8 mouse cellular contexts compared by ENCODE assay signal in the genomic region with DNA sequence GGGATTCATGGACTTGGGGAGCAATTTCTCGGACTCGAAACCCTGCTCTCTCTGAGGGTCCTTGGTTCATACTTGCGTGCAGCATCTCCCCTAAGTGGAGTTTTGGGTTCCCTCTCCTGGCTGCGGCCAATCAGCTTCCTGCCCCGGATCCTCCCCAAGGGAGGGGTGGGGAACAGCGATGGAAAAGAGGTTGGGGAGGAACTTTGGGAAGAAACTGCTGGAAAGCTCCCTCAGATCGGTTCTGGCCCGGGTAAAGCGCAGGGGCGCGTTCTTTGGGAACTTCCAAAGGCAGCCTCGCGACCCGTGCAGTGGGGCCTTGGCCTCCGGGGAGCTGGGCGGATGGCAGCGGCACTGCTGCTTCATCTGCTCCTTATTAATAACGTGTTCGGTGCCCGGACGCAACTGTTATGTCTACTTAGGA. TPM values are rescaled to one million over a fixed set of nuclear protein-coding genes. Genes with fewer than 3 reads are reported as not detected.
A peak's percentile ranks its signal among the peaks of the same experiment; 100 is the strongest.
DNase-seq lines count a peak whose midpoint lies in the region; ATAC-seq and TF ChIP-seq lines count a peak whose summit lies in the region.

No protein-coding gene starts in this region.

- peak overlapping the region; percentile 61 for H3K4me3 ChIP-seq in forebrain, embryonic 14.5 days (ENCODE audit: low read depth, low read length)
- peak overlapping the region; percentile 74 for H3K4me3 ChIP-seq in hindbrain, embryonic 11.5 days (ENCODE audit: low read depth, low read length)
- H3K4me3 ChIP-seq in liver, embryonic 15.5 days (replicated peaks) = peak overlapping the region; percentile 61
- H3K4me3 ChIP-seq in olfactory bulb, adult 2 months (ENCODE audit: insufficient read depth, low read depth, low read length) = peak overlapping the region; percentile 75

- peak overlapping the region; percentile 83 for H3K27ac ChIP-seq in forebrain, embryonic 14.5 days (ENCODE audit: low read depth, low read length)
- peak overlapping the region; percentile 82 for H3K27ac ChIP-seq in hindbrain, embryonic 11.5 days (ENCODE audit: low read depth, low read length)
- H3K27ac ChIP-seq in liver, embryonic 15.5 days (replicated peaks) = peak overlapping the region; percentile 56
- 0 out of 2 replicates have a peak overlapping the region, but pooled peaks have one; percentile 11 for H3K27ac ChIP-seq in olfactory bulb, adult 2 months (ENCODE audit: insufficient read depth, low read depth, low read length)

- no peak for TF ChIP-seq POLR2A in olfactory bulb, adult 2 months (IDR thresholded peaks at IDR 0.05; ENCODE audit: insufficient read depth, low read depth, low read length)

- H3K4me1 ChIP-seq in forebrain, embryonic 14.5 days (ENCODE audit: control insufficient read depth, insufficient read depth, low read length) = peaks cover 22% of the 10 kb centered on the region
- H3K4me1 ChIP-seq in hindbrain, embryonic 11.5 days (replicated peaks; ENCODE audit: control insufficient read depth, insufficient read depth, low read length) = peaks cover 11% of the 10 kb centered on the region; the same call in 1 of the 2 replicates
- peaks cover 32% of the 10 kb centered on the region for H3K4me1 ChIP-seq in liver, embryonic 15.5 days (replicated peaks)
- H3K4me1 ChIP-seq in olfactory bulb, adult 2 months (ENCODE audit: control insufficient read depth, insufficient read depth, low read length) = peaks cover 23% of the 10 kb centered on the region

- ATAC-seq in forebrain, embryonic 14.5 days = peak; percentile 55
- 0 out of 2 replicates have a peak, but pooled peaks have one; percentile 17 for ATAC-seq in hindbrain, embryonic 11.5 days (ENCODE audit: low FRiP score)
- ATAC-seq in liver, embryonic 15.5 days (ENCODE audit: insufficient read depth) = no peak

- peak overlapping the region; percentile 85 for H3K9ac ChIP-seq in forebrain, embryonic 14.5 days (ENCODE audit: low read length)
- peak overlapping the region; percentile 89 for H3K9ac ChIP-seq in hindbrain, embryonic 11.5 days (ENCODE audit: low read depth, low read length)
- 0 out of 2 replicates have a peak overlapping the region, but pooled peaks have one; percentile 48 for H3K9ac ChIP-seq in liver, embryonic 15.5 days

- no peaks in the 10 kb centered on the region for H3K27me3 ChIP-seq in forebrain, embryonic 14.5 days (replicated peaks; ENCODE audit: control insufficient read depth, insufficient read depth, low read length)
- no peaks in the 10 kb centered on the region; the same call in 1 of the 2 replicates for H3K27me3 ChIP-seq in hindbrain, embryonic 11.5 days (ENCODE audit: control insufficient read depth, insufficient read depth, low read length)
- peaks cover 81% of the 10 kb centered on the region for H3K27me3 ChIP-seq in liver, embryonic 15.5 days

- intact Hi-C loops in left cerebral cortex, postnatal 4 days (cut with DNase I) = no loop called here

- WGBS in forebrain, embryonic 14.5 days = under 1% methylated on average over 21 of the region's 21 CpGs
- under 1% methylated on average over 21 of the region's 21 CpGs for WGBS in hindbrain, embryonic 11.5 days
- under 1% methylated on average over 21 of the region's 21 CpGs for WGBS in liver, embryonic 15.5 days (ENCODE audit: insufficient replicate concordance)
- WGBS in olfactory bulb, adult 2 months = under 1% methylated on average over 21 of the region's 21 CpGs

- peak overlapping the region; percentile 90 for H3K4me2 ChIP-seq in forebrain, embryonic 14.5 days (ENCODE audit: low read length)
- H3K4me2 ChIP-seq in hindbrain, embryonic 11.5 days (replicated peaks; ENCODE audit: low read depth, low read length) = peak overlapping the region; percentile 96
- peak overlapping the region; percentile 77 for H3K4me2 ChIP-seq in liver, embryonic 15.5 days

- TF ChIP-seq CTCF in olfactory bulb, adult 2 months (IDR thresholded peaks at IDR 0.05; ENCODE audit: insufficient read depth, low read depth, low read length) = no peak

- H3K36me3 ChIP-seq in forebrain, embryonic 14.5 days (ENCODE audit: control insufficient read depth, insufficient read depth, low read length) = no peaks in the 10 kb centered on the region
- H3K36me3 ChIP-seq in hindbrain, embryonic 11.5 days (ENCODE audit: control insufficient read depth, insufficient read depth, low read length) = no peaks in the 10 kb centered on the region
- no peaks in the 10 kb centered on the region for H3K36me3 ChIP-seq in liver, embryonic 15.5 days (replicated peaks)

- no peaks in the 10 kb centered on the region for H3K9me3 ChIP-seq in forebrain, embryonic 14.5 days (replicated peaks; ENCODE audit: control insufficient read depth, low read length)
- H3K9me3 ChIP-seq in hindbrain, embryonic 11.5 days (ENCODE audit: control insufficient read depth, low read length) = no peaks in the 10 kb centered on the region
- H3K9me3 ChIP-seq in liver, embryonic 15.5 days (replicated peaks) = no peaks in the 10 kb centered on the region

- DNase-seq in left cerebral cortex, postnatal 4 days = peak; percentile 40
- no peak for DNase-seq in left cerebral cortex, adult 8-10 months (ENCODE audit: low spot score in 2 of 2)
- peak; percentile 52 for DNase-seq in ZHBTc4 (ENCODE audit: low read depth, low spot score)
- peak; percentile 68 for DNase-seq in forebrain, embryonic 14.5 days (ENCODE audit: low spot score)
- no peak for DNase-seq in hindbrain, embryonic 11.5 days (ENCODE audit: low spot score)
- no peak for DNase-seq in spleen, adult 12 weeks (ENCODE audit: low spot score)

RNA-seq across cellular contexts. Expression of gene Lrp4, which starts 1.0 kb away (rescaled TPM):
- 10 to 100 TPM; 14.4 to 15.4 TPM for total RNA-seq in left cerebral cortex, postnatal 4 days (2021)
- total RNA-seq in left cerebral cortex, adult 8-10 months (2022) = 10 to 100 TPM; 25.2 to 34.7 (median 28.3) TPM
- polyA plus RNA-seq in forebrain, embryonic 14.5 days (2014; fragmentation: Nextera tagmentation; extraction: Ambion mirVana) = 4.7 and 5.1 TPM in 2 replicates
- polyA plus RNA-seq in hindbrain, embryonic 11.5 days (2014; fragmentation: Nextera tagmentation; extraction: Ambion mirVana) = 5.9 TPM in 2 replicates
- 1.2 and 1.3 TPM in 2 replicates for polyA plus RNA-seq in liver, embryonic 15.5 days (2015; fragmentation: Nextera tagmentation; extraction: Ambion mirVana)
- polyA plus RNA-seq in olfactory bulb, adult 2 months (2012; ENCODE audit: insufficient read depth, insufficient read length, low replicate concordance, missing spikeins) = not detected in 2 replicates

RNA-seq across cellular contexts. Expression of gene 1110051M20Rik, which starts 13.8 kb away (rescaled TPM):
- 100 to 1,000 TPM; 106 to 109 TPM for total RNA-seq in left cerebral cortex, postnatal 4 days (2021)
- total RNA-seq in left cerebral cortex, adult 8-10 months (2022) = 100 to 1,000 TPM in 3 of 4 experiments, 10 to 100 TPM in 1; 99.4 to 118 (median 105) TPM
- 168 and 170 TPM in 2 replicates for polyA plus RNA-seq in forebrain, embryonic 14.5 days (2014; fragmentation: Nextera tagmentation; extraction: Ambion mirVana)
- polyA plus RNA-seq in hindbrain, embryonic 11.5 days (2014; fragmentation: Nextera tagmentation; extraction: Ambion mirVana) = 102 and 104 TPM in 2 replicates
- 5.8 and 7.0 TPM in 2 replicates for polyA plus RNA-seq in liver, embryonic 15.5 days (2015; fragmentation: Nextera tagmentation; extraction: Ambion mirVana)
- not detected in 2 replicates for polyA plus RNA-seq in olfactory bulb, adult 2 months (2012; ENCODE audit: insufficient read depth, insufficient read length, low replicate concordance, missing spikeins)

Comparison
In these comparisons a context has a peak if more than half of its experiments do, and no peak if none do; other contexts are left out.
1. DNase-seq: peak in left cerebral cortex, postnatal 4 days (single experiment), ZHBTc4 (single experiment) and forebrain, embryonic 14.5 days (single experiment); none in left cerebral cortex, adult 8-10 months (0 of 2), hindbrain, embryonic 11.5 days (single experiment) and spleen, adult 12 weeks (single experiment).
2. H3K27ac ChIP-seq: peak in every context shown above with its lines; median percentile 83 in forebrain, embryonic 14.5 days; 82 in hindbrain, embryonic 11.5 days; 56 in liver, embryonic 15.5 days; 11 in olfactory bulb, adult 2 months.
3. Peak in every context shown above with its lines, with median percentiles within 50 percentile points of each other: H3K4me2 ChIP-seq, H3K4me3 ChIP-seq and H3K9ac ChIP-seq.